Mouse (Mus musculus) common myeloid progenitor, adult 5-6 weeks (primary cell): ENCODE results near the gene Klhl10. TPM values are rescaled to one million over a fixed set of nuclear protein-coding genes. Genes with fewer than 3 reads are reported as not detected.

Experiments
- ATAC-seq: replicated peaks from 2 replicates; pipeline ENCODE4 v1.8.0; 2016; ENCODE audit warnings: low read depth, mild to moderate bottlenecking, moderate TSS enrichment, inconsistent platforms; ENCODE audit not compliant: poor library complexity, severe bottlenecking
- total RNA-seq: library from RNA; stranded (forward); fragments of 200-1000, 187-1606 nt; gene quantifications from 2 replicates; pipeline ENCODE4 v1.2.3, GENCODE M21; 2017

The Klhl10 gene
- total RNA-seq, 1 experiment from 2014 or later, result not detected

GRCm38 (mm10) chr11:100406995-100407705 lies 34.6 kb upstream of the Klhl10 start:
- no peak for ATAC-seq

DNA sequence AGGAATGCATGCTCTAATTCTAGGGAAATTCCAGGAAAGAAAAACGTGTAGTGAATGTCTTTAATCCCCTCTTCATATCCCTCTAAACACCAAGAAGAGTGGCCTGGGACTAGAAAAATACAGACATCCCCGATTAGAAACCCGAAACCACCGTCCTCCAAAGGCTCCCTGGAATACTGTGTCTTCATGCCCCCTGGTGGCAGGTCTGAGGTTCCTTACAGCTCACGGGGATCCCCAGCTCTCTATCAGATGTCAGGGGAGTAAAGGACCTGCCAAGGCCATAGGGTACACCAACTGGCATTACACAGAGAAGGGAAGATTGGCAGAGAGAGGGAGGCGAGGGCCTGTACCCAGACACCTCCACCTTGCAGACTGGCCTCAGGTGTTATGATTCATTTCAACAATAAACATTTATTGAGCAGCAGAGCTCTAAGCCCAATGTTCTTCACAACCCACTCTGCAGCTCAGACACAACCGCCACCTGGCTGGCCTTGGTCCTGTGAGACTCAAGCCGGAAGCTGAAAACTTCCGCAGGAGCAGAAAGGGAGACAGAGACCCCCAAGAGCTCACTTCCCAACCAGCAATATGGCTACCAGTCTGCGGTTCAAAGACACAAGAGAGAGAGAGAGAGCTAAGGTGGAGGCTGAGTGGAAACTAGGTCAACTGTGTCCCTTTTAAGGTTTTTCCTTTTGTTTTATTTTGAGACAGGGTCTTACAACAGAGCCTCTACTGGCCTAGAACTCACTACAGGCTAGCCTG lies 33.5 kb upstream of the Klhl10 start:
- peak; percentile 83 for ATAC-seq

GRCm38 (mm10) chr11:100408835-100409462 lies 32.8 kb upstream of the Klhl10 start:
- ATAC-seq, result no peak

DNA sequence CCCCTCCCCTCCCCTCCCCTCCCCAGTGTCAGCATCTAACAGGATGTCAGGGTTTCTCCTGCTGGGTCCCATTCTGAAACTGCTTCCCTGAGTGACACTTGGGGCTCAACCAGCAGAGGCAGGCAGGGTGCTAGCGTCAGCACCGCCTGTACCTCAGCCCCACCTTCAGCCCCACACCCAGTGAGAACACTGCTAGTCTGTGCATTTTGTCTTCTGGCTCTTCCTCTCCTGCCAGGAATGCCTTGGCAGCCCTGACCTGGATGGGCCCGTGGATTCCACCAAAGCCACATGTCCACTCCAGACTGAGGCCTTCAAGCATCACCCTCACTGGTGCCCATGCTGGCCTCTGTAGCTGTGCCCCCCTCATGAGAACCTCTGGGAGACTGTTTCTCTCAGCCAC lies 32.0 kb upstream of the Klhl10 start:
- no peak for ATAC-seq

DNA sequence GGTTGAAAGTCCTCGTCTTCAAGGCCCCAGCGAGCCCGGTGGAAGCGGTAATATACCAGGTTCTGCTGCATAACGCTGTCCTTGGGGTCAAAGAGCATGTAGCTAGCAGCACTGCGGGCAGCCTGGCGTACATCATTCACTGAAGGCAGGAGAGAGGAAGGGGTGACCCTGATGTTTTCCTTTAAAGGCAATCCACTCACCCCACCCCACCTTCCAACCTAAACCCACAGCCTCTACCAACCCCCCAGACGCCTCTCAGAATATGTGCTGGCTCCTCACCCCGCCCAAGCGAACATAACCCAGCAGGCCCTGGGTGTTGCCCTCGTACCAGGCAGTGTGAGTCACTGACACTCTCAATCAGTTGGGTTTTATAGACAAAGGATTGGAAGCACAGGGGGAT lies 30.0 kb upstream of the Klhl10 start:
- ATAC-seq, result no peak

- ATAC-seq, result no peak
These were observed 28.2 kb upstream of the Klhl10 start for GRCm38 (mm10) chr11:100413541-100413940.

GRCm38 (mm10) chr11:100414021-100414913 lies 27.4 kb upstream of the Klhl10 start, which contains the start of gene P3h4:
Gene P3h4, minus strand, starts transcription at chr11:100414836.
- ATAC-seq, result peak; percentile 61

GRCm38 (mm10) chr11:100414914-100415822 lies 26.5 kb upstream of the Klhl10 start, which contains the start of gene Fkbp10:
Gene Fkbp10, plus strand, starts transcription at chr11:100415697.
- no peak for ATAC-seq

GRCm38 (mm10) chr11:100421537-100421936 lies 20.2 kb upstream of the Klhl10 start:
- ATAC-seq, result no peak

DNA sequence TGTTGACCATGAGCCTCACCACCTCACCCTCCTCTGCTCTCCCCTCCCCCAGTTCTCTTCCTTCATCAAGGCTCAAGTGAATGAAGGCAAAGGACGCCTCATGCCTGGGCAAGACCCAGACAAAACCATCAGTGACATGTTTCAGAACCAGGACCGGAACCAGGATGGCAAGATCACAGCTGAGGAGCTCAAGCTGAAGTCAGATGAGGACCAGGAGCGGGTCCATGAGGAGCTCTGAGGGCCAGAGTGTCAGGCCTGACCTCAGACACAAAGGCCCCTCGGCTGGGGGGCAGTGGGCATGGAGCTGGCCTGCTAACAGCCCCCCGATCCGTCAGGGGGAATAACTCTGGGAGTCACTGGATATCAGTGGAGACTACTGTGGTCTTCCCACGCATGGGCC lies 17.9 kb upstream of the Klhl10 start:
- no peak for ATAC-seq

DNA sequence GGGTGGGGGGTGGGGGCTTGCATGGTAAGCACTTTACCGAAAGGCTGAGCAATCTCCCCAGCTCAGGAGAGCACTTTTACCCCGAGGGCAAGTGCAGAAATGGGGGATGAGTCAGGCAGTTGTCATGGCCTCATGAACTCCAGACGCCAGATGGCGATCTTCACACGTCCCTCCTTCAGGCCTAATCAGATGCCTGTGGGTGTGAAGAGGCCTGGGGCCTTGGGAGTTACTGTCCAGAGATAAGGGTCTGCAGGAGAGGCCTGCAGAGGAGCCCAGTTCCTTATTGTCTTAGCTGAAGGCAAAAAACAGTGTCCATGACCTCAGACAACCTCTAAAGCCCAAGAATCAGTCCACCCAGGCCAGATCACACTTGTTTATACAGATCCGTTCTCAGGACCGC lies 15.9 kb upstream of the Klhl10 start:
- peak; percentile 73 for ATAC-seq

DNA sequence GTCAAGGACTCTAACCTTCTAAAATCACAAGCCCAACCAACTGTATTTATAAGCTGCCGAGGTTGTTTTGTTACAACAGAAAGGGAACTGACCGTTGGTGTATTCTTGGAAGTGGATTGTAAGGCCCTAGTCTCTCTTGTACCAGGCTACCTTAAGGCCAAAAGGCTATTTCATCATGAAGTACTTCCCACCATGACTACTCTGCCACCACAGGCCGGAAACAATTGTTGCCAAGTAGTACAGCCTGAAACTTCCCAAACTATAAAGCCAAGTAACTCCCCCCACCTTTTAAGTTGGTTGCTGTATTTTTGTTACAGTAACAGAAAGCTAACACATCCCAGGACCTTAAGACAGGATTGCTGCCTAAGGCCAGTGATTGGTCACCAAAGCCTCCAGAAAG lies 14.9 kb upstream of the Klhl10 start:
- no peak for ATAC-seq

- ATAC-seq, result no peak
These were observed 13.0 kb upstream of the Klhl10 start for GRCm38 (mm10) chr11:100428612-100429199.

GRCm38 (mm10) chr11:100430052-100430451 lies 11.7 kb upstream of the Klhl10 start:
- no peak for ATAC-seq

DNA sequence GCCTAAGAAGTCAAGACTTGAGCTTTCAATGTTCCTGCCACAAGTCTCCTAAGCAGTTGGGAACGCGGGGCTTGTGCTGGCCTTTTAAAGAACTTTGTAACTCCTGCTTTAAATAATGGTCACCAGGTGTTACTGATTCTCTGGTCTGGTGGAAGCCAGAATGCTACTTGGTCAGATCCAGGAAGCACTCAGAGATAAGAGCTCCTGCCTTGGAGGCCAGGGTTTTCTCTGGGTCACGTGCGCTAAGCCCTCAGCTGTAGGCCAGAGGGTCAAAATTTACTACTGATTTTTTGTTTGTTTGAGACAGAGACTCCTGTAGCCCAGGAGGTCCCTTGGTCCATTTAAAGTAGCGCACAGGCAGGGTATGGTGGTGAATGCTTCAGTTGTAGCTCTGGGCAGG lies 9.7 kb upstream of the Klhl10 start:
- no peak for ATAC-seq

- no peak for ATAC-seq
These were observed 6.0 kb upstream of the Klhl10 start for GRCm38 (mm10) chr11:100435678-100436246.

DNA sequence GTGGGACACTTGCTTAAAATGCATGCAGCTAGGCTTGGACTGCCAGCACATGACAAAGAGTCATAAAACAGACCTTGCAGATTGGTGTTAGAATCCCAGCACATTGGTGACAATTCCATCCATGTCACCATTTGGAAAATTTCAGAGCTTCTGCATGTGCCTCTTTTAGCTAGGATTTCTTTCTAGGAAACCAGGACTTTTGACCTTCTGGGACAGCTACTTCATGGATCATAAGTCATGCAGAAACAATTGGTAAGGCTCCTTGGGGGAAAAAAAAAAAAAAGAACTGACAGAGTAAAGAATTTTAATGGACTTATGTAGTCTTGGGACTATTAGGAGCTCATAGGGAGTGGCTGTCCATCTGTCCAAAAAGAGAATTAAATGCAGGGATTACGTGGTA lies 3.8 kb upstream of the Klhl10 start:
- ATAC-seq, result no peak
